9 mouse cellular contexts compared by ENCODE assay signal in the genomic region with DNA sequence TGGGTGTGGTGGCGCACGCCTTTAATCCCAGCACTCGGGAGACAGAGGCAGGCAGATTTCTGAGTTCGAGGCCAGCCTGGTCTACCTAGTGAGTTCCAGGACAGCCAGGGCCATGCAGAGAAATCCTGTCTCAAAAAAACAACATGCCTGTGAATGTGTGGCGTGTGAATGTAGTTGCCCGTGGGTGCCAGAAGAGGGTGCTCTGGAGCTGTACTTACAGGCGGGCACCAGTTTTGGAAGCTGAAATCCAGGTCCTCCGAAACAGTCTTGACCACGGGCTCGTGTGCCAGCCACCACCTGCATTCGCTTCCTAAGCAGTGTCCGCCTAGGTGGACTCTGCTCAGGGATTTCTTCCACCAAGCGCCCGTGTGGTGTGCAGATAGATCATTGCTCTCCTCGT. TPM values are rescaled to one million over a fixed set of nuclear protein-coding genes. Genes with fewer than 3 reads are reported as not detected.
DNase-seq lines count a peak whose midpoint lies in the region; ATAC-seq and TF ChIP-seq lines count a peak whose summit lies in the region.
"Had no signal": no experiment of that assay in that cellular context is flagged by ENCODE, and none has a peak within 500 bp of the region (broad histone marks: within the 10 kb centered on the region; RNA-seq: fewer than 3 reads in every experiment).

No protein-coding gene starts in this region.

- no peak overlapping the region for H3K9ac ChIP-seq in lung, embryonic 14.5 days
- H3K9ac ChIP-seq in midbrain, embryonic 13.5 days (replicated peaks) = no peak overlapping the region
- H3K9ac ChIP-seq: embryonic facial prominence, embryonic 12.5 days had no signal

- H3K4me3 ChIP-seq in lung, embryonic 14.5 days (ENCODE audit: low read depth, low read length) = no peak overlapping the region
- no peak overlapping the region for H3K4me3 ChIP-seq in midbrain, embryonic 13.5 days (replicated peaks)
- H3K4me3 ChIP-seq: embryonic facial prominence, embryonic 12.5 days had no signal

- WGBS in lung, embryonic 14.5 days = 92% methylated on average over 15 of the region's 15 CpGs
- WGBS in midbrain, embryonic 13.5 days = 94% methylated on average over 15 of the region's 15 CpGs

- H3K4me1 ChIP-seq in lung, embryonic 14.5 days (ENCODE audit: insufficient read depth) = no peaks in the 10 kb centered on the region
- no peaks in the 10 kb centered on the region for H3K4me1 ChIP-seq in midbrain, embryonic 13.5 days (replicated peaks)
- H3K4me1 ChIP-seq: embryonic facial prominence, embryonic 12.5 days had no signal

- H3K36me3 ChIP-seq in lung, embryonic 14.5 days (ENCODE audit: insufficient read depth) = peaks cover 90% of the 10 kb centered on the region
- H3K36me3 ChIP-seq in splenic B cell, adult 2 months (ENCODE audit: control insufficient read depth, insufficient read depth, low read length, poor library complexity, severe bottlenecking) = peaks cover 12% of the 10 kb centered on the region
- H3K36me3 ChIP-seq in midbrain, embryonic 13.5 days = peaks cover 88% of the 10 kb centered on the region

- no peaks in the 10 kb centered on the region for H3K27me3 ChIP-seq in lung, embryonic 14.5 days (ENCODE audit: insufficient read depth, low read length)
- no peaks in the 10 kb centered on the region for H3K27me3 ChIP-seq in splenic B cell, adult 2 months (ENCODE audit: control insufficient read depth, insufficient read depth, low read length, poor library complexity, severe bottlenecking)
- H3K27me3 ChIP-seq in midbrain, embryonic 13.5 days = no peaks in the 10 kb centered on the region
- H3K27me3 ChIP-seq: embryonic facial prominence, embryonic 12.5 days had no signal

- H3K9me3 ChIP-seq in lung, embryonic 14.5 days (ENCODE audit: low read depth, low read length) = no peaks in the 10 kb centered on the region
- H3K9me3 ChIP-seq in midbrain, embryonic 13.5 days = no peaks in the 10 kb centered on the region
- H3K9me3 ChIP-seq: embryonic facial prominence, embryonic 12.5 days had no signal

- DNase-seq in cerebellum, postnatal 10 days = peak; percentile 28 to 29
- no peak for DNase-seq in cerebellum, adult 11 months
- peak; percentile 36 for DNase-seq in lung, embryonic 14.5 days
- no peak for DNase-seq in lung, postnatal 25 days (ENCODE audit: low spot score)
- peak; percentile 39 for DNase-seq in embryo, embryonic 10.5 days (ENCODE audit: low spot score)
- peak; percentile 51 for DNase-seq in splenic B cell, adult 2 months (ENCODE audit: low read depth, low spot score)
- no peak for DNase-seq in testis, postnatal 10 days (ENCODE audit: low spot score)

- ATAC-seq in lung, embryonic 14.5 days (ENCODE audit: insufficient read depth) = no peak
- ATAC-seq in midbrain, embryonic 13.5 days = no peak

- peak; percentile 47 for TF ChIP-seq CTCF in lung, embryonic 14.5 days (IDR thresholded peaks at IDR 0.05; ENCODE audit: low read depth)

- no peak overlapping the region for H3K27ac ChIP-seq in lung, embryonic 14.5 days (ENCODE audit: low read depth)
- no peak overlapping the region for H3K27ac ChIP-seq in midbrain, embryonic 13.5 days
- H3K27ac ChIP-seq: embryonic facial prominence, embryonic 12.5 days had no signal

- H3K4me2 ChIP-seq in lung, embryonic 14.5 days = no peak overlapping the region
- H3K4me2 ChIP-seq in midbrain, embryonic 13.5 days (replicated peaks) = no peak overlapping the region
- H3K4me2 ChIP-seq: embryonic facial prominence, embryonic 12.5 days had no signal

RNA-seq across cellular contexts. Expression of a gene that starts 9.8 kb away (rescaled TPM):
- 80.5 and 84.0 TPM in 2 replicates for polyA plus RNA-seq in lung, embryonic 14.5 days (2014; fragmentation: Nextera tagmentation; extraction: Ambion mirVana)
- 218 and 242 TPM in 2 replicates for polyA plus RNA-seq in midbrain, embryonic 13.5 days (2015; fragmentation: Nextera tagmentation; extraction: Ambion mirVana)

RNA-seq across cellular contexts. Expression of a gene that starts 34.3 kb away (rescaled TPM):
- 10.4 and 12.5 TPM in 2 replicates for polyA plus RNA-seq in lung, embryonic 14.5 days (2014; fragmentation: Nextera tagmentation; extraction: Ambion mirVana)
- polyA plus RNA-seq in midbrain, embryonic 13.5 days (2015; fragmentation: Nextera tagmentation; extraction: Ambion mirVana) = 8.5 and 11.7 TPM in 2 replicates

RNA-seq across cellular contexts. Expression of a gene that starts 45.1 kb away (rescaled TPM):
- 44.5 and 47.9 TPM in 2 replicates for polyA plus RNA-seq in lung, embryonic 14.5 days (2014; fragmentation: Nextera tagmentation; extraction: Ambion mirVana)
- polyA plus RNA-seq in midbrain, embryonic 13.5 days (2015; fragmentation: Nextera tagmentation; extraction: Ambion mirVana) = 32.6 and 33.8 TPM in 2 replicates

RNA-seq across cellular contexts. Expression of a gene that starts 47.0 kb away (rescaled TPM):
- polyA plus RNA-seq in lung, embryonic 14.5 days (2014; fragmentation: Nextera tagmentation; extraction: Ambion mirVana) = 51.4 and 55.4 TPM in 2 replicates
- polyA plus RNA-seq in midbrain, embryonic 13.5 days (2015; fragmentation: Nextera tagmentation; extraction: Ambion mirVana) = 12.9 and 14.4 TPM in 2 replicates

RNA-seq across cellular contexts. Expression of a gene that starts 56.8 kb away (rescaled TPM):
- polyA plus RNA-seq in lung, embryonic 14.5 days (2014; fragmentation: Nextera tagmentation; extraction: Ambion mirVana) = 5.3 and 6.4 TPM in 2 replicates
- 3.2 and 4.8 TPM in 2 replicates for polyA plus RNA-seq in midbrain, embryonic 13.5 days (2015; fragmentation: Nextera tagmentation; extraction: Ambion mirVana)

Comparison
In these comparisons a context has a peak if more than half of its experiments do, and no peak if none do; other contexts are left out.
1. DNase-seq: peak in cerebellum, postnatal 10 days (2 of 2), lung, embryonic 14.5 days (single experiment), embryo, embryonic 10.5 days (single experiment) and splenic B cell, adult 2 months (single experiment); none in cerebellum, adult 11 months (single experiment), lung, postnatal 25 days (single experiment) and testis, postnatal 10 days (single experiment).